Mouse (Mus musculus): ENCODE measurements around the gene Cadps. TPM values are rescaled to one million over a fixed set of nuclear protein-coding genes. Genes with fewer than 3 reads are reported as not detected.

Gene Cadps
- total RNA-seq, 2 experiments from 2014 or later, result not detected

DNA sequence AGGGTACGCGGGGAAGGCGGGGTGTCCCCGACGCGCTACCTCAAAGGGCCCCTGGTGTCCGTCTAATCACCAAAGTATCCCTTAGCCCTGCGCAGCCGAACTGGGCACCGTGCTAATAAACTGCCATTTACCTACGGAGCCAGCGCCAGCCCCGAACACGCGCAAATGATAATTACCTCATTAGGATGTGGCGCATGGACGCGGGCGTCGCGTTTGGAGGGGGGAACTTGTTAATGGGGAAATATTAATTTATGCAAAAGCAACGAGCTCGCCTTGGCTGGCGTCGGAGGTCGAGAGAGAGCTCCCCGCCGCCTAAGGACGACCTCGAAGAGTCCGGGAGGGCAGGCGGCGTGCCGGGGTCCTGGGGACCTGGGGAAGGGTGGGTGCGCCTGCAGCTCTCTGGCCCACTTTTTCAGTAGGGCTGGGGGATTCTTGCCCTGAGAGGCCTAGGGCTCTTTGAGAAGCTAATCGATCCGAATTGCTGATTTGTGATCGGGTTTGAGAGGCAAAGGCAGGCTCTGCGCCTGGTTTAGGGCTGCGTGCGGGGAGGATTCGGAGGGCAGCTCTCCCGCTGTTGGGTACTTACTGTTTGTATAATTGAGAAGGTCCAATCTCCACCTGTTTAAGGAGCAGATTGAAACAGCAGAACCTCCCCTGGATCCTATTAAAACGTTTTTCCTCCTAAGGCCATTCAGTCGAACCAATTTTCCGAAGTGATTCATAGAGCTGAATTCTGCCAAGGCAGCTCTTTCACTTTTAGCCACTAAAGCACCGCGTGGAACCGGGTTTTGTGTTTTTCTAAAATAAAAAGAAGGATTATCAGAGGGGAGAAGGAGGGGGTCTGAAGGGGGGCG, 476.6 kb downstream of the Cadps start:
- ATAC-seq (replicated peaks; ENCODE audit: low FRiP score, low TSS enrichment, poor library complexity, severe bottlenecking), result no peak

- no peak for ATAC-seq (replicated peaks; ENCODE audit: low FRiP score, low TSS enrichment, poor library complexity, severe bottlenecking)
Observed at GRCm38 (mm10) chr14:12345241-12345921, 477.5 kb downstream of the Cadps start.

GRCm38 (mm10) chr14:12344746-12345240, 478.1 kb downstream of the Cadps start:
- ATAC-seq (replicated peaks; ENCODE audit: low FRiP score, low TSS enrichment, poor library complexity, severe bottlenecking), result no peak

DNA sequence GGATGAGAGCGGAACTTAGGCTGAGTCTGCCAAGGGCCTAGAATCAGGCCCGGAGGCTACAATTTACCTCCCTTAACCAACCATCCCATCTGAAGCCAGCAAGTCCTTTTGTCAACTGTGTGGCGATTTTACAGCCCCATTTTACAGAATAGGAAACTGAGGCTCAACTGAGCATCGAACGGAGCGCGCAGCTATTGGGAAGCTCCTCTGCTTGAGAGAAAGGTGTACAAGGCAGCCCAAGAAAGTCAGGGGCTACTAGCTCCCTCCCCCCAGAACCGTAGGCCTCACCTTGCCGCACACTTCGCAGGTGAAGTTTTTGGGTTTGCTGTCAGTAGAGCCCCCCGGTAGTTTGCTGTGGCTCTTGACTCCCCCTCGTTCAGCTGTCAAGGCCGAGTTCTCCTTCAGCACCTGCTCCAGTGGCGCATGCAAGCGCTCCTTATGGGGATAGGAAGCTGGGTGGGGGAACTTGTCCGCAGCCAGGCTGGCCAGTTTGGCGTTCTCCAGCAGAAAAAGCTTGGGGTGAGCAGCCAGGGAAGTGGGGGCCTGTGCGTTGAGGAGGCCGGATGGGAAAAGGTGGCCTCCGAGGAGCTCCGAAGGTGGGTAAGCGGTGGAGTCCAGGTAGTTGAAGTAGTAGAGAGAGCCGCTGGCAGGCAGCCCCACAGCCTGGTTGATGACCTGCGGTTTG, 478.7 kb downstream of the Cadps start:
- no peak for ATAC-seq (replicated peaks; ENCODE audit: low FRiP score, low TSS enrichment, poor library complexity, severe bottlenecking)

GRCm38 (mm10) chr14:12343451-12343941, 479.4 kb downstream of the Cadps start:
- ATAC-seq (replicated peaks; ENCODE audit: low FRiP score, low TSS enrichment, poor library complexity, severe bottlenecking), result no peak

GRCm38 (mm10) chr14:12342458-12343131, 480.3 kb downstream of the Cadps start:
- no peak for ATAC-seq (replicated peaks; ENCODE audit: low FRiP score, low TSS enrichment, poor library complexity, severe bottlenecking)

DNA sequence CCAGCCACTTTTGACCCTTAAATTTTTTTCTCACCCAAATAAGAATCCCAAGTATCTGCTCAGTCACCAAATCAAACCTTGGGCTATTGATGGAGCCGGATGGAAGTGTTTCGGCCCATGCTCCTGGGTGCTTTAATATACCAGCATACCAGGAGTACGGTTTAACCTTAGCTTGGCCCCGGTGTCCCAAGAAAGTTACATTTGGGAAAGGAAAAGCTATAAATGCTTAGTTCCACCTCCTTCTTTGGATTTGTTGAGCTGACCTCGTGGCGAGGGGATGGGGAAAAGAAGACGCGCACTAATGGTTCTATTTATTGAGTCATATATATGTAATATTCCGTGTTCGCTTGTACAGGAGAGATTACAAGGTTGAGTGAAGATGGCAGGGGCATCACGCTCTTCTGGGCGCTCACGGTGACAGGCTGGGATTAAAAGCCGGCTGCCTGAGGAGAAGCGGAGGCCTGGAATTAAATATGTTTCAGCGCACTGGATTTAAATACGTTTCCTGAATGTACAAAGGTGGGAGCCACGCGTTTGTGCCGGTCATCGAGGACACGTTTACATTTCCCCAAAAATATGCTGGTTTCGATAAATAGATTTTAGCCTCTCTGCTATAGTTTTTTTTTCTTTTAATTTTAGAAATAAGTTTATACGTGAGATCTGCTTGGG, 481.0 kb downstream of the Cadps start:
- no peak for ATAC-seq (replicated peaks; ENCODE audit: low FRiP score, low TSS enrichment, poor library complexity, severe bottlenecking)

DNA sequence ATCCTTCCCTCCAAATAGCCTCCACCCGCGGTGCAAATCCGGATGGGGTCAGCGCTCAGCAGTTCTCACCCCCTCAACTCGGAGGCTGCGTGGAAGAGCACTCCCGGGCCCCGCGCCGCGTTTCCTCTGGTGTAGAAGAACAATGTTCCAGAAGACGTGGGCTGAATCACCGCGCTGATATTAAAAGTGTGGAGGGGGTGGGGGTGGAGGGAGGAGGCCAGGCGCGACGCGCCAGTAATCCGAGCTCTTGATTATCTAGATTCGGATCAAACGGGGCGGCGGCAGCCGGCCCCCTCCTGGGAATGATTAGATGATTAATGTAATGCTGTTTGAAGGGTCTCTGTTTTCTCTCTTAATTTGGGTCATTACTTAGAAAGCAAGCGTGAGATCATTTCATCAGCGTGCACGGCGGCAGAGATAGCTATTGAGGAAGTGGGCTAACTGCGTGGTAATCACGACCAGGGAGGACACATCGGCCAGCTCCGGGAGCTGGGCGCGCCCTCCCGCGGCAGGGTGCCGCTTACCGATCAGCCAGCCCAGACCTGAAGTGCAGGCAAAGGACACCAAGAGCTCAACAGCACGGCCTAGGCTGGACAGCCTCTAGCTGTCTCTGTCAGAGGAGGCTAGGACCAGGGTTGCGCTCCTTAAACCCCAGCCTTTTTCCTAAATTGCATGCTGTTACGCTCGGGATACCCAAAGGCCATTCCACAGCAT, 481.6 kb downstream of the Cadps start:
- no peak for ATAC-seq (replicated peaks; ENCODE audit: low FRiP score, low TSS enrichment, poor library complexity, severe bottlenecking)

DNA sequence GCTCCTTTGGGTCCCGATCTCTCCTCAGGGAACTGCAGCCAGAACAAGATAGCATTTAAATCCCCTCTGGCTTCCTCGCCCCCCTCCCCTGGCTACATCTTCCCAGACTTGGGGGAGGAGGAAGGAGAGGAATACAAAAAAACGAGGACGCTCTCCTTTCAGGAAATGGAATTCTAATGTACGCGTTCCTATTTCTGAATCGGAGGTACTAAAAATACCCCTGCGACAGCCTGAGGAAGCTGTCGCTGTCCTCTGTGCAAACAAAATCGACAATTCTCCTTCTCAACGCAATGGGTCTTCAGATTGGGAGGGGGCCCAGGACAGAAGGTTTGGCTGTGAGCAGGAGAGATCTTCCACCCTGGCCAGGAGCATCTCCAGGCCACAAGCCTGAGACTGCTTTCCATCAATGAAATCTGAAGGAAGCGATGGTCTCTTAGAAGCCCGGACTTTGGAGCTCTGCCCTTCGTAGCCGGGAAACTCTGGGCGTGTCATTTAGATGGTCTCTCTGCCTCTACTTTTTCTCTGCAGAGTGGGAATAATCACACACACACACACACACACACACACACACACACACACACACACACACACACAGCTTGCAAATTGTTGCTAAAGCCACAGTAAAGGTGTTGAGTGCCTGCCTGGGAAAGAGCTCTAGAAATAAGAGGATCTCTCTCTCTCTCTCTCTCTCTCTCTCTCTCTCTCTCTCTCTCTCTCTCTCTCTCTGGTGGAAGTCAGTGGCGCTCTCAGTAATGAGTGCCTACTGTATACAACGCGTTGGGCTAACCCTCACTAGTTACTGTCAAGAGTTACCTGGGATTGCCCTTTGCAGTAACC, 482.4 kb downstream of the Cadps start:
- no peak for ATAC-seq (replicated peaks; ENCODE audit: low FRiP score, low TSS enrichment, poor library complexity, severe bottlenecking)

DNA sequence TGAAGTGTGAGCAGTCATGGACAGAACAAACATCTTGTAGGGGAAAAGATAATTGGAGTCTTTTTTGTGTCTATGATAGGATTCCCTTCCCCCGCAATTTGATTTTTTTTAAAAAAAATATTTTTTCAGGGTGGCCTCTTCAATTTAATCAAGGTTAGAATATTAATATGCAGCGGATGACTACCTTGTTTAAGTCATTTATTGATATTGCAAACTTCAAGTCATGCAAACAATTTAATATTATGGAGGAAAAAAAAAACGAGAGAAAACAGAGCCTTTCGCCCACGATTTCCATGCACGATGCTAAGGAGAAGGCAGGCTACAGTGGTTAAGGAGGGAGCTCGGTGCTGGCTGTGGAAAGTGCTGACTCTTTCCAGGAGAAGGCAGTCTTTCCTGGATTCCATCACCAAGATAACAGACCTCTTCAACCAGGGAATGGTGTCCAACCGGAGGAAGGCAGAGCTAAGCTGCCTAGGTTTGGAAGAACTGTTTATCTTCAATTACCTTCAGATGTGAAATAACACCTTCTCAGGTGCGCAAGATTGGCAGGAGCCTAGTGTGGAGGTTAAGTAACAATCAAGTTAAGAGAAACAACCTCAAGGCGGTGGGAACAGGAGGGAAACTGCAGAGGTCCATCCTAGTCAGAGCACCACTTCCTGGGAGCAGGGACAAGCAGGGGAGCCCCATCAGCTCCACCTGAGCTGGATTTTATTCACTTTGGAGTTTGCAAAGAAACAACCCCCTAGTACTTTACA, 483.9 kb downstream of the Cadps start:
- no peak for ATAC-seq (replicated peaks; ENCODE audit: low FRiP score, low TSS enrichment, poor library complexity, severe bottlenecking)

- no peak for ATAC-seq (replicated peaks; ENCODE audit: low FRiP score, low TSS enrichment, poor library complexity, severe bottlenecking)
Observed at GRCm38 (mm10) chr14:12337998-12338809, 484.7 kb downstream of the Cadps start.

DNA sequence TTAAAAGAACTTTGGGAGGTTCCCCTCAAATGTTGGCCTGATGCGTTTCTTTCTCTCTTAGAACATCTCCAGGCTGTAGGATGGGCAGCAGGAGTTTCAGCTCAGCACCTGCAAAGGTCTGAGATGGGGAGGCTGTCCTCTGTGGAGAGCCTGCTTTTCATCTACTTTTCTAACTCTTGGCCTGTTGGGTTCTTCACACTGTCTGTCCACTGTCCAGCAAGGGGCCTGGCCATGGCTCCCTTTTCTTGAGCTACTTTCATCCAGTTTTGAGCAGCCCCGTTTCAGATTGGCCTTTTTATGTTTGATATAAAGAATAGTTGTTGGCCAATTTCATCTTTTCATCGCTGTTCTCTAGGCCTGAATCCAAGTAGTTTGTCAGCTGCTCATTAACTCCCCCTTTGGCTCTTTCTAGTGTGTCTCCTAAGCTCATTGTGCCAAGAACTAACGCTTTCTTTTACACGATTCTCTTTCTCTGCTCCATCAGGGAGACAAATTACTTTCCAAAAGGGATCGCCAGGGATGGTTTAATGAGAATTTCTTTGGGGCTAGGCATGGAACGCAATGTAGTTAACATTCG, 485.4 kb downstream of the Cadps start:
- no peak for ATAC-seq (replicated peaks; ENCODE audit: low FRiP score, low TSS enrichment, poor library complexity, severe bottlenecking)

- ATAC-seq (replicated peaks; ENCODE audit: low FRiP score, low TSS enrichment, poor library complexity, severe bottlenecking), result no peak
Observed at GRCm38 (mm10) chr14:12334925-12335324, 488.0 kb downstream of the Cadps start.

GRCm38 (mm10) chr14:12333622-12334021, 489.3 kb downstream of the Cadps start:
- no peak for ATAC-seq (replicated peaks; ENCODE audit: low FRiP score, low TSS enrichment, poor library complexity, severe bottlenecking)
